Mouse (Mus musculus) midbrain, embryonic 16.5 days (tissue): ENCODE data around the gene Akt3. TPM values are rescaled to one million over a fixed set of nuclear protein-coding genes. Genes with fewer than 3 reads are reported as not detected.
A peak's percentile ranks its signal among the peaks of the same experiment; 100 is the strongest.

Source experiments
- ATAC-seq: fragments of 200-750 bp; cut with Nextera tagmentation; 2 replicates; pipeline ENCODE4 v1.8.0; 2017; ENCODE audit warnings: moderate TSS enrichment
- H3K27ac ChIP-seq: fragments of 300-500 bp; sonication (generic); 2 replicates; pipeline ENCODE4 v1.5.1; 2014; ENCODE audit warnings: mild to moderate bottlenecking, low read length, mixed read lengths
- H3K27me3 ChIP-seq: fragments of 300-500 bp; sonication (generic); 2 replicates; pipeline ENCODE4 v1.6.1; 2014; ENCODE audit warnings: low read depth, low read length, mixed read lengths; ENCODE audit not compliant: control insufficient read depth, insufficient read depth
- H3K36me3 ChIP-seq: fragments of 300-500 bp; sonication (generic); 2 replicates; pipeline ENCODE4 v1.6.1; 2014; ENCODE audit warnings: mild to moderate bottlenecking, low read length, moderate library complexity, mixed read lengths; ENCODE audit not compliant: control insufficient read depth, insufficient read depth
- H3K4me1 ChIP-seq: fragments of 300-500 bp; sonication (generic); 2 replicates; pipeline ENCODE4 v1.6.1; 2014; ENCODE audit warnings: mild to moderate bottlenecking, low read length, mixed read lengths; ENCODE audit not compliant: control insufficient read depth, insufficient read depth
- H3K4me2 ChIP-seq: fragments of 300-500 bp; sonication (generic); 2 replicates; pipeline ENCODE4 v1.6.1; 2014; ENCODE audit warnings: mild to moderate bottlenecking, low read length, mixed read lengths
- H3K4me3 ChIP-seq: fragments of 300-500 bp; sonication (generic); 2 replicates; pipeline ENCODE4 v1.5.1; 2014; ENCODE audit warnings: low read depth, mild to moderate bottlenecking, low read length, moderate library complexity, mixed read lengths
- H3K9ac ChIP-seq: fragments of 300-500 bp; sonication (generic); 2 replicates; pipeline ENCODE4 v1.6.1; 2014; ENCODE audit warnings: low read depth, low read length, mixed read lengths
- H3K9me3 ChIP-seq: fragments of 300-500 bp; sonication (generic); replicated peaks from 2 replicates; pipeline ENCODE4 v1.6.1; 2014; ENCODE audit warnings: mild to moderate bottlenecking, low read length, mixed read lengths; ENCODE audit not compliant: control insufficient read depth, poor library complexity, severe bottlenecking
- WGBS: fragments of 180-500 bp; shearing (Covaris S2); extraction: QIAGEN DNeasy Blood & Tissue Kit; methylation state at CpG from one replicate; pipeline ENCODE4 v1.1.7; 2014; 5-methylcytosine and 5-hydroxymethylcytosine counted together
- polyA plus RNA-seq: library from polyadenylated mRNA; unstranded; fragments of >200 nt; fragmentation: Nextera tagmentation; extraction: Ambion mirVana; gene quantifications from 2 replicates; pipeline ENCODE4 v1.2.1, GENCODE M21; 2015

Gene Akt3
- polyA plus RNA-seq, 1 experiment from 2014 or later = 21.9 TPM

DNA sequence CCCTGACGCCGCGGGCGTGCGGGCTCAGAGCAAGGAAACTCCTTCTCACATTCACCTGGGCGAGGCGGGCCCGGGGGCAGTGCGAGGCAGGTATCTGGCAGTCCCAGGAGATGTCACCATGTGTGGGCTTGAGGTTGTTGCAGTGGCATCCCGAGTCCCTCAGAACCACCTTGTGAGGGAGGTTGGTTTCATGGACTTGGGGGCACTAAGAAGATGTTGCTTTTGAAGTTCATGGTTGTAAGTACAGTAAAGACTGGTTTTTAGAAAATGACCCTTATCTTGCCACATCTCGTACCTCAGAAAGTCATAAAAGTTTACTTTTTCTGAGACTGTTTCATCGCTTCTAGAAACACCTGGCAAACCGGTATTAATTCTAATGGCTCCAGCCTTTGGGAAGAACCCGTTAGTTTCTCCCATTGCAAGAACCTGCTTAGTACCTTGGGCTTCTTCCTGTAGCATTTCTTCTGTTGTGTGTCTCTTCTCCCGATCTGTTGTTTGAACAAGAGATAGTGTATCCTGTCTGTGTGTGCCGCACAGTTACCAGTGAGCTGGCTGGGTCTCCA lies 1.1 kb upstream of the Akt3 start:
- peaks cover 12% of the 10 kb centered on the region for H3K4me1 ChIP-seq
- H3K4me3 ChIP-seq = peak overlapping the region; percentile 80
- peak overlapping the region; percentile 98 for H3K27ac ChIP-seq
- H3K36me3 ChIP-seq = no peaks in the 10 kb centered on the region
- peak overlapping the region; percentile 96 for H3K9ac ChIP-seq
- H3K4me2 ChIP-seq = peak overlapping the region; percentile 87
- no peak for ATAC-seq
- H3K27me3 ChIP-seq = no peaks in the 10 kb centered on the region
- 25% methylated on average over 15 of the region's 16 CpGs for WGBS
- no peaks in the 10 kb centered on the region for H3K9me3 ChIP-seq

DNA sequence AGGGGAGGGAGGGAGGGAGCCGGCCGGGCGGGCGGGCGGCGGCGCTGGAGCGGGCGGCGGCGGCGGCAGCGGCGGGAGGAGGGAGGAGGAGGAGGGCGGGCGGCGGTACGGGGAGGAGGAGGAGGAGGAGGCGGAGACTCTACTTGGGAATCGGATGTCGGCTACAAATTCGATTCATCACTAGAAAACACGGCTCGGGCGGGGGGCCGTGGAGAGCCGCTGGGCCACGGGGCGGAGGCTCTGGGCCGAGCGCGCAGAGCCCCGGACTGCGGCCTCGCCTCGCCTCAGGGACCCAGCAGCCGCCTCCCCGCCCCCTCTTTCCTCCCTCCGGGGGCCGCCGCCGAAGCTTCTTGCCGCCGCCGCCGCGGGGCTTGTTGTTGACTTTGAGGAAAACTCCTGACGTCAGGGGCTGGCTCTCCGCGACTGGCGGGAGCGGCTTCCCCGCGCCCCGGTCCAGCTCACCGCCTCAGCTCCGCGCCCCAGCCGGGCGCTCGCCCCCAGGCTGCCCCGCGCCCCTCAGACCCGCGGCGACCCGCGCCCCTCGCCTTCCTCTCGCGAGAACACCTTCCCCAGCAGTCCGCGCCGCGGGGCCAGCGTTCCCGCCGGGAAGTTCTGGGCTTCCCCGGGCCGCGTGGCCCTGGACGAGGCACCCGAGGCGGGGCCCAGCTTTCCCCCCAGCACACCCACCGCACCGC lies 487 bp upstream of the Akt3 start:
- 2% methylated on average over 22 of the region's 86 CpGs for WGBS
- peaks cover 12% of the 10 kb centered on the region for H3K4me1 ChIP-seq
- no peaks in the 10 kb centered on the region for H3K36me3 ChIP-seq
- H3K27ac ChIP-seq = peak overlapping the region; percentile 98
- no peaks in the 10 kb centered on the region for H3K27me3 ChIP-seq
- peak overlapping the region; percentile 87 for H3K4me2 ChIP-seq
- no peaks in the 10 kb centered on the region for H3K9me3 ChIP-seq
- peak overlapping the region; percentile 96 for H3K9ac ChIP-seq
- peak overlapping the region; percentile 80 for H3K4me3 ChIP-seq
- ATAC-seq = peak; percentile 86

DNA sequence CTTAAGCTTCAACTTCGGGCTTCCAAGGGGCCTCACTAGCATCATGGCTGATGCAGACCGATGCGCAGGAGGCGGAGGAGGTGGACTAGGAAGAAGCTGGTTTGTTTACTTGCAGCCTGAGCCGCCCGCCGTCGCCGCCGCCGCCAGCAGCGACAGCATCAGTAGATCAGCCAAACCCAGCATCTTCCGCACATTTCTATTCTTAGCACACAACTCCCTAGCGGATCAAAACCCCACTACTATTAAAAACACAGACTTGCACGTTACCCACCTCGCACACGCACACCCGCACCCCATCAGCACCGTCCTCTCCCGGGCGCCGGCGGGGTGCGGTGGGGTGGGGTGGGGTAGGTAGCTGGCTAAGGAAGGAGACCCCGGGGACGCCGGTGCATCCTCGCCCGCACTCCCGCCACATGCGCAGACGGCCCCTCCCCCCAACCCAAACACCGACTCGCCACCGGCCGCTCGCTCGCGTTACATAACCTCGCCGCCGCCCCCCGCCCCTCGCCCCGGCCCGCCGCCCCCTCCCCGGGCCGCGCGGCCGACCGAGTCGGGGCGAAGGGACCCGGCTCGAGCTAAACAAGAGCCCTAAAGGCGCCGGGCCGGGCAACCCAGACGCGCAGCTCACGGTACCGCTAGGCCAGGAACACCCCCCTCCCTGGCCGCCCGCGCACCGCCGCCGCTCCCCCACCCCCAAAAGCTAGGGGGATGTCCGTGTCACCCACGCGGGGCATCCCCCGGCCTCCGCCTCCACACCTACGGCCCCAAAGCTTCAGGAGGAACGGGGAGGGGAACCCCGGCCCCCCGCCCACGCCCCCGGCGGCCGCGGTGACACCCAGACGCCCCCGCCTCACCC lies 597 bp downstream of the Akt3 start:
- Histone ChIP-seq H3K27me3 (no peaks in the 10 kb centered on the region), H3K9ac (peak overlapping the region; percentile 96), H3K4me1 (peaks cover 12% of the 10 kb centered on the region), H3K27ac (peak overlapping the region; percentile 98), H3K36me3 (no peaks in the 10 kb centered on the region), H3K4me2 (peak overlapping the region; percentile 69), H3K4me3 (peak overlapping the region; percentile 80), H3K9me3 (no peaks in the 10 kb centered on the region)
- ATAC-seq = peak; percentile 82
- under 1% methylated on average over 48 of the region's 86 CpGs for WGBS

DNA sequence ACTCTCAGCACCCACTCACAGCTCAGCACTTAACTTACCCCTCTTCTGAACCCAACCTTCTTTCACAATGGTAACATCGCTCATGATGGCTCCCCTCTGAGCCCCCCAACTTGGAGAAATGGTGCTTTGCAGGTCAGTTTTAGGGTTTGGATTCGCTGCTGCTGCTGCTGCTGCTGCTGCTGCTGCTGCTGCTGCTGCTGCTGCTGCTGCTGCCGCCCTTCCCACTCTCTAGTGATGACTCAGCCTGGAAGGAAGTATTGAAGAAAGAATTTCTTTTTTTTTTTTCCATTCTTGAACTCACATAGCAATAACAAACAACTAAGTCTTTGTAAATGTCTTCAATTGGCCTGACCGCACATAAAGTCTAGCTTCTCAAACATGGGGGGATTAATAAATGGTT lies 9.4 kb downstream of the Akt3 start:
- WGBS = 64% methylated on average over 4 of the region's 4 CpGs
- no peak for ATAC-seq
- no peak overlapping the region for H3K9ac ChIP-seq
- H3K4me2 ChIP-seq = no peak overlapping the region
- H3K27me3 ChIP-seq = no peaks in the 10 kb centered on the region
- H3K27ac ChIP-seq = no peak overlapping the region
- no peaks in the 10 kb centered on the region for H3K4me1 ChIP-seq
- no peak overlapping the region for H3K4me3 ChIP-seq
- no peaks in the 10 kb centered on the region for H3K9me3 ChIP-seq
- H3K36me3 ChIP-seq = no peaks in the 10 kb centered on the region

DNA sequence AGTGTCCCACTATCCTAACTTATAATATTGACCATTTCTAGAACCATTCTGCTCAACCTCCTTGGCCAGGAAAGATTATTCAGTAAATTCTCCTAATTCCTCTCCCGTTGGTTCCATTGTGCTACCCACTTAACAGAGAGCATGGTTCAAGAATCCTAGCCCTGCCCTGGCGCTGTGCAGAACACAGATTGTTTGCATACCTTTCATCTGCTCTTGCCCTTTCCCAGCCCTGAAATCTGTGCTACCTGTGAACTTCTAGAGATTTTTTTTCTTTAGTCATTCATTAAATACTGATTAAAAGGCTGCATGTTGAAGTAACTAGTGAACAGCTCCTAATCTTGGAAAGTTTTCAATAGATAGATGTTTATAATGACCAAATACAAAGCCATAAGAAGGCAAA lies 19.6 kb downstream of the Akt3 start:
- Histone ChIP-seq H3K27me3 (no peaks in the 10 kb centered on the region), H3K9me3 (no peaks in the 10 kb centered on the region), H3K4me2 (no peak overlapping the region), H3K4me1 (no peaks in the 10 kb centered on the region), H3K4me3 (no peak overlapping the region), H3K27ac (no peak overlapping the region), H3K9ac (no peak overlapping the region), H3K36me3 (no peaks in the 10 kb centered on the region)
- WGBS = 55% methylated on average over 2 of the region's 2 CpGs
- ATAC-seq = no peak

DNA sequence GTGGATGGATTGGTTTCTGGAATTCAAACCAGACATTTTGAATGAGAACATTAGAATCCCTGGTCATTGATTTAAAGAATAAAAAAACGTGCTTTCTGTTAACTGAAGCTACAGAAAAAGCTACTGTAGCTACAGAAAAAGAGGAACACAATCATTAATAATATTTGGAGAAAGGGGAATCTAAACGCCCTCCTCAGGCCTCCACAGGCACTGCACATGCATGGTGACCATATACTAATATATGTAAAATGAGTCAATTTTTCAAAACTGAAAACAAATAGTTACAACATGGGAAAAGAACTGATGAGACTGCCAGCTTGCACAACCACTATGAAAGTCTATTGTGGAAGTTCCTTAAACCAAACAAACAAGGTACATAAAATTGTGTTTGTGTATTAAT lies 21.3 kb downstream of the Akt3 start:
- Histone ChIP-seq H3K9ac (no peak overlapping the region), H3K27ac (no peak overlapping the region), H3K27me3 (no peaks in the 10 kb centered on the region), H3K4me1 (no peaks in the 10 kb centered on the region), H3K4me3 (no peak overlapping the region), H3K36me3 (no peaks in the 10 kb centered on the region), H3K4me2 (no peak overlapping the region), H3K9me3 (no peaks in the 10 kb centered on the region)
- ATAC-seq = no peak
- whole genome bisulfite sequencing = 64% methylated on average over 2 of the region's 2 CpGs

DNA sequence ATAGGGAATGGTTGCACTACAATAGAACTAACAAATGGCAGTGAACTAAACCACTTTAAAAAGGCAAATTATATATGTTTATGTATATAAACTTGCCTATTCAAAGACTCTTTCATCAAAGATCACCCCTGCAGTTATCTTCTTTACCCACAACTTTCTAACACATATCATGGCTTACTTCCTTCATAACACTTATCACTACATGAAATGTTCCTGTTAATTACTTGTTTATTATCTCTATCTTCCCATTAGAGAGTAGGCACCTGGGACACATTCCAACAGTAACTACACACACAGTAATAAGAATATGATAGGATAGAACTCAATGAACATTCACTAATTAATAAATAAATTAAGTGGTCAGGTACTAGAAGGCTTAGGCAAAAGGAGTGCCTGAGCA lies 21.8 kb downstream of the Akt3 start:
- Histone ChIP-seq H3K4me2 (no peak overlapping the region), H3K36me3 (no peaks in the 10 kb centered on the region), H3K4me3 (no peak overlapping the region), H3K9me3 (no peaks in the 10 kb centered on the region), H3K27me3 (no peaks in the 10 kb centered on the region), H3K4me1 (no peaks in the 10 kb centered on the region), H3K9ac (no peak overlapping the region), H3K27ac (no peak overlapping the region)
- ATAC-seq = no peak

DNA sequence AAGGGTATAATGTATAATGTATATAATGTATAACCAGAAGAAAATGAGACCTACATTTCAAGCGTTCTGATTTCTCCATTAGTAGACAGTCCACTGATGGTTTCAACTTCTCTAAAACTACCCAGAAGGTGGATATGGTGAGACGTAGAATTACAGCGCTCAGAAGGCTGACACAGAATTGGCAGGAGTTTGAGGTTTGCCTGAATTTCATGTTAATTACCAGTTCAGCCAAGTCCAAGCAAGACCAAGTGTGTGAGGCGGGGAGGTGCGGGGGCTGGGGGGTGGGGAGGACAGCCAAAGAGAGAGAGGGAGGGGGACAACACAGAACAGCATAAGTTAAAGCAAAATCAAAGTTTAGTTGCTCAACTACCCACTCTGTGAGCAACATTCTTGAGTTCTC lies 23.5 kb downstream of the Akt3 start:
- no peak overlapping the region for H3K9ac ChIP-seq
- no peak overlapping the region for H3K4me2 ChIP-seq
- no peak for ATAC-seq
- H3K4me3 ChIP-seq = no peak overlapping the region
- H3K9me3 ChIP-seq = no peaks in the 10 kb centered on the region
- H3K36me3 ChIP-seq = no peaks in the 10 kb centered on the region
- 84% methylated on average over 5 of the region's 5 CpGs for whole genome bisulfite sequencing
- no peaks in the 10 kb centered on the region for H3K4me1 ChIP-seq
- H3K27me3 ChIP-seq = no peaks in the 10 kb centered on the region
- no peak overlapping the region for H3K27ac ChIP-seq

DNA sequence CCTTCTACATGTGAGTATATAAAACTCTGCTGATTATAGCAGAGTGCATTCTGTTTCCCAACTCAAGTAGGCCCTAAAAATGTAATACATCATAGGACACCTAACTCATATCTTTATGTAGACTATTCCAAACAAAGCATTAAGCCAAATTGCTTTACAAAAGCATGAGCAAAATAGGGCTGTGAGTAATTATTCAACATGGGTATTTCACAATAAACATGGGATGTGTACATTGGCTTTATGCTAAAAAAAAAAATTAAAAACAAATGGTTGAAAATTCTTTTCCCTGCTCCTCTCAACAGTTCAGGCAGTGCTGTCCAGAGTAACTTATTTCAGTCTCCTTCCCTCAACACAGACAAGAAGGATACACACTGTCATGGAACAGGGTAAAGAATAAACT lies 26.9 kb downstream of the Akt3 start:
- H3K4me3 ChIP-seq = no peak overlapping the region
- no peak for ATAC-seq
- H3K9ac ChIP-seq = no peak overlapping the region

More for the DNA sequence above, 26.9 kb downstream of the Akt3 start:
- no peak overlapping the region for H3K4me2 ChIP-seq
- no peak overlapping the region for H3K27ac ChIP-seq
- H3K9me3 ChIP-seq = no peaks in the 10 kb centered on the region
- no peaks in the 10 kb centered on the region for H3K27me3 ChIP-seq
- H3K36me3 ChIP-seq = no peaks in the 10 kb centered on the region
- H3K4me1 ChIP-seq = no peaks in the 10 kb centered on the region
